Mouse (Mus musculus): ENCODE measurements at regions not wholly inside any gene's neighbourhood (a gene's known extent, or its start where the extent isn't known, plus 50 kb on each side); places are given as distances from the start of the nearest gene placed in this dataset.

GRCm38 (mm10) chr10:25118674-25119670, 188.7 kb downstream of the Akap7 start:
- Histone ChIP-seq H3K4me1 (no peaks in the 10 kb centered on the region), H3K4me2 (no peak overlapping the region), H3K4me3 (replicated peaks) (no peak overlapping the region), H3K36me3 (no peaks in the 10 kb centered on the region), H3K9ac (replicated peaks) (no peak overlapping the region), H3K9me3 (replicated peaks) (no peaks in the 10 kb centered on the region), H3K27me3 (replicated peaks) (no peaks in the 10 kb centered on the region), H3K27ac (replicated peaks) (no peak overlapping the region)
- peak; percentile 46; the same call in 1 of the 2 replicates for ATAC-seq (ENCODE audit: low FRiP score)
- 42% methylated on average over 17 of the region's 17 CpGs for WGBS

DNA sequence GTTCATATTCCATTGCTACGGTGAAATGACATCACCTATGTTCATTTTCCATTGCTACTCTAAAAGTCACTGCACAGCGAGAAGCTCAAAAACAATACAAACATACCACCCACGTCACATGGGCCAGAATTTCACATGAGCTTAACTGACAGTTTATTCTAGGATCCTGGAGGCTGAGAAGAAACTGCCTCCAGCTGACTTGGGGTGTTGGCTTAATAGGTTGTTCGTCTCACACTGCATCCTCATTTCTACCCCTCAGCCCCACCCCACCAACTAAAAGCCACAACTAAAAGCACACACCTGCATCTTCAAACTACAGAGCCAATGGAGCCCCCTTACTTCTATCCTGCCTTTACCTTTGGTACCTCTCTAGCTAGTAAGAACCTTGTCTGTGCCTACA, 187.0 kb upstream of the Arg1 start:
- 95% methylated on average over 4 of the region's 4 CpGs for WGBS
- no peak for ATAC-seq (ENCODE audit: low FRiP score)
- Histone ChIP-seq H3K9me3 (replicated peaks) (no peaks in the 10 kb centered on the region), H3K27ac (replicated peaks) (no peak overlapping the region), H3K4me1 (peaks cover 19% of the 10 kb centered on the region), H3K27me3 (replicated peaks) (no peaks in the 10 kb centered on the region), H3K4me3 (replicated peaks) (no peak overlapping the region), H3K4me2 (no peak overlapping the region), H3K36me3 (no peaks in the 10 kb centered on the region), H3K9ac (replicated peaks) (no peak overlapping the region)

GRCm38 (mm10) chr10:25112449-25113171, 185.3 kb upstream of the Arg1 start:
- no peaks in the 10 kb centered on the region for H3K27me3 ChIP-seq (replicated peaks)
- ATAC-seq (ENCODE audit: low FRiP score), result peak; percentile 53
- H3K4me2 ChIP-seq, result peak overlapping the region; percentile 26; the same call in 1 of the 2 replicates
- H3K9me3 ChIP-seq (replicated peaks), result no peaks in the 10 kb centered on the region
- no peaks in the 10 kb centered on the region for H3K36me3 ChIP-seq
- H3K4me3 ChIP-seq (replicated peaks), result no peak overlapping the region
- no peak overlapping the region for H3K9ac ChIP-seq (replicated peaks)
- WGBS, result 33% methylated on average over 12 of the region's 12 CpGs
- peaks cover 19% of the 10 kb centered on the region for H3K4me1 ChIP-seq
- peak overlapping the region; percentile 77 for H3K27ac ChIP-seq (replicated peaks)

GRCm38 (mm10) chr10:25111636-25112422, 184.5 kb upstream of the Arg1 start:
- H3K4me3 ChIP-seq (replicated peaks), result no peak overlapping the region
- ATAC-seq (ENCODE audit: low FRiP score), result peak; percentile 62; the same call in 1 of the 2 replicates
- H3K9me3 ChIP-seq (replicated peaks), result no peaks in the 10 kb centered on the region
- H3K27me3 ChIP-seq (replicated peaks), result no peaks in the 10 kb centered on the region
- peaks cover 19% of the 10 kb centered on the region for H3K4me1 ChIP-seq
- H3K4me2 ChIP-seq, result no peak overlapping the region; the same call in 1 of the 2 replicates
- no peaks in the 10 kb centered on the region for H3K36me3 ChIP-seq
- H3K27ac ChIP-seq (replicated peaks), result peak overlapping the region; percentile 77; the same call in 1 of the 2 replicates
- WGBS, result 5% methylated on average over 11 of the region's 11 CpGs
- no peak overlapping the region for H3K9ac ChIP-seq (replicated peaks)

DNA sequence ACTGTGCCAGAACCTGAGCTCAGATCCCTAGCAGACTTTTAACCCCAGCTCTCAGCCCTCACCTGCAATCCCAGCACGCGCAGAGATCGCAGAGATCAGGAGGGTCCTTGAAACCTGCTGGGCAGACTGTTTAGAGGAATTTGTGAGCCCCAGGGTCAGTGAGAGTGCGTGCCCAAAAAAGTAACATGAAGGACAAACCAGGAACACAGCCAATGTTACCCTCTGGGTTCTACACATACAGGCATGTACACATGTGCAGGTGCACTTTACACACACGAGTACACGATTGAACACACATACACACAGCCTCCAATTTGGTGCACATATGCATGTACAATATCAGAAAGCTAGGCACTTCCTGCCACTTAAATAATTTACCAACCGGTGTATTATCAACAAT, 183.9 kb upstream of the Arg1 start:
- Histone ChIP-seq H3K4me2 (no peak overlapping the region), H3K9me3 (replicated peaks) (no peaks in the 10 kb centered on the region)
- WGBS, result 30% methylated on average over 7 of the region's 7 CpGs

GRCm38 (mm10) chr10:25098070-25098469, 170.8 kb upstream of the Arg1 start:
- H3K27ac ChIP-seq (replicated peaks), result no peak overlapping the region
- no peak overlapping the region for H3K9ac ChIP-seq (replicated peaks)
- no peaks in the 10 kb centered on the region for H3K9me3 ChIP-seq (replicated peaks)
- no peaks in the 10 kb centered on the region for H3K4me1 ChIP-seq
- WGBS, result 72% methylated on average over 4 of the region's 4 CpGs
- H3K4me3 ChIP-seq (replicated peaks), result no peak overlapping the region
- H3K36me3 ChIP-seq, result no peaks in the 10 kb centered on the region
- H3K27me3 ChIP-seq (replicated peaks), result no peaks in the 10 kb centered on the region
- ATAC-seq (ENCODE audit: low FRiP score), result no peak
- H3K4me2 ChIP-seq, result no peak overlapping the region

More for the DNA sequence above, 183.9 kb upstream of the Arg1 start:
- H3K9ac ChIP-seq (replicated peaks), result no peak overlapping the region
- H3K4me3 ChIP-seq (replicated peaks), result no peak overlapping the region
- no peaks in the 10 kb centered on the region for H3K36me3 ChIP-seq
- H3K27ac ChIP-seq (replicated peaks), result peak overlapping the region; percentile 77
- peaks cover 19% of the 10 kb centered on the region for H3K4me1 ChIP-seq
- H3K27me3 ChIP-seq (replicated peaks), result no peaks in the 10 kb centered on the region
- no peak for ATAC-seq (ENCODE audit: low FRiP score)

DNA sequence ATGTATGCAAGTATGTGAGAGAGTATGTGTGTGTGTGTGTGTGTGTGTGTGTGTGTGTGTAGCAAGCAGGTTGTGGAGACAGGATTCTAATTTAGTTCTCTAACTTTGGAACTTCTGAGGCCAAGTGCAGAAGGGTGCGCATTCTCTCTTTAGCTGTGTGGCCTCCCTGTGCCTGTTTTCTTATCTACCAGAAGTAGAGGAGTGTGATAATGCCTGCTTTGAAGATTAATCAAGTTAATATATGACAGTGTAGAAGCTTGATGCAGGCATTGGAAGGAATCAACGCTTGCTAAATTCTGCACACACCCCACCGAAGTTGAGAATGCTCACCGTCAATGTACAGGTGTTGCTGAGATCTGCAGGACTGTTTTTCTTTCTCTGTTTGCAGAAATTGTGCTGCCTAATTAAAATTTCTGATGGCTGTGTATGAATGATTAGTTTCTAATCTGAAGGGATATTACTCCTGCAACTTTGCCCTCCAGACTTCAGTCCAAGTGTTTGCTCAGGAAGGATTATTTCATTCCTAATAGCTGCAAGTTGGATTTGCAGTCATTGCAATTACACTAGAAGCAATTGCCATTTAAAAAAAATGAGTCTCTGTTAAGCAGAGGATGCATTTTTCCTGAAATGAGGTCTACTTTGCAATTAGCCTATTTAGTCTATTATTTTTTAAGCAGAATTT, 162.6 kb upstream of the Arg1 start:
- ATAC-seq (ENCODE audit: low FRiP score), result no peak
- H3K36me3 ChIP-seq, result no peaks in the 10 kb centered on the region
- H3K9ac ChIP-seq (replicated peaks), result no peak overlapping the region
- H3K4me1 ChIP-seq, result no peaks in the 10 kb centered on the region
- no peaks in the 10 kb centered on the region for H3K27me3 ChIP-seq (replicated peaks)
- WGBS, result 90% methylated on average over 4 of the region's 4 CpGs
- H3K4me3 ChIP-seq (replicated peaks), result no peak overlapping the region
- no peak overlapping the region for H3K4me2 ChIP-seq
- H3K9me3 ChIP-seq (replicated peaks), result no peaks in the 10 kb centered on the region
- H3K27ac ChIP-seq (replicated peaks), result 0 out of 2 replicates have a peak overlapping the region, but pooled peaks have one; percentile 23

DNA sequence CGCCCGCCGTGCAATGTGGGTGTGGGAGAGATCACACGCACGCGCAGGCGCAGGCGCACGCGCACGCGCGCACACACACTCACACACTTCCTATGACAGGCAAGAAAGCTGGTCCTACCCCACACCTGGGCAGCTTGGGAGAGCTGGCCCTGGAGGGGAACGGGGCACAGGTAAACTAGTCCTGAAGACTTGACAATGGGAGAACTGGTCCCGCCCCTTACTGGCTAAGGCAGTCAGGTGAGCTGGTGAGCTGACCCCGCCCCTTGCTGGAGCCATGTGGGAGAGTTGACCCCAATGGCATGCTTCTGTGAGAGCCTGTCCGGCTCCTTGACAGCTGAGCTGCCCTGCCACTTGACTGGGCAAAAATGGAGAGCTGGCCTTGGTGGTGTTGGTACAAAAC, 159.5 kb upstream of the Arg1 start:
- WGBS, result 96% methylated on average over 17 of the region's 17 CpGs
- H3K4me1 ChIP-seq, result peaks cover 5% of the 10 kb centered on the region
- H3K27me3 ChIP-seq (replicated peaks), result no peaks in the 10 kb centered on the region
- H3K9ac ChIP-seq (replicated peaks), result no peak overlapping the region
- H3K4me2 ChIP-seq, result no peak overlapping the region
- H3K36me3 ChIP-seq, result no peaks in the 10 kb centered on the region
- H3K9me3 ChIP-seq (replicated peaks), result no peaks in the 10 kb centered on the region
- H3K27ac ChIP-seq (replicated peaks), result no peak overlapping the region
- no peak; the same call in 1 of the 2 replicates for ATAC-seq (ENCODE audit: low FRiP score)
- no peak overlapping the region for H3K4me3 ChIP-seq (replicated peaks)

DNA sequence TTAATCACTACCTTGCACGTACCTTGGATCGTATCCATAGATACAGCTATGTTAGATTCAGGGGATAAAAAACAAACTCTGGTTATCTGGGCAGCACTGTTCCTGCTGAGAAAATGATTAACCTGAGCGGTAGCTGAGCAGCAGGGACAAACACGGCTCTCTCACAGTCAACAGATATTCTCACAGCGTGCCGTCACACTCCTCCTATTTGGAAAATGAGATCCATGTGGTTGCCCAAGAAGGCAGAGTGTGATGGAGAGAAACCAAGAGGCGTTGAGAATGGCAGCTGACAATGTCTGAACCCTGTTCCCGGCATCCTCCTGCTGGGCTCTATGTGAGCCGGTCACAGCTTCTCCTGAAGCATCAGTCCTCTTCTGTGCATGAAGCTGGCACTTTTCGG, 155.6 kb upstream of the Arg1 start:
- H3K27me3 ChIP-seq (replicated peaks), result no peaks in the 10 kb centered on the region
- no peak overlapping the region for H3K4me3 ChIP-seq (replicated peaks)
- no peak overlapping the region for H3K9ac ChIP-seq (replicated peaks)
- H3K4me1 ChIP-seq, result peaks cover 5% of the 10 kb centered on the region
- 55% methylated on average over 10 of the region's 10 CpGs for WGBS
- no peaks in the 10 kb centered on the region for H3K9me3 ChIP-seq (replicated peaks)
- H3K36me3 ChIP-seq, result no peaks in the 10 kb centered on the region
- ATAC-seq (ENCODE audit: low FRiP score), result peak; percentile 53
- H3K27ac ChIP-seq (replicated peaks), result no peak overlapping the region
- H3K4me2 ChIP-seq, result no peak overlapping the region

GRCm38 (mm10) chr10:25072617-25073016, 145.3 kb upstream of the Arg1 start:
- no peak for ATAC-seq (ENCODE audit: low FRiP score)
- Histone ChIP-seq H3K9ac (replicated peaks) (no peak overlapping the region), H3K4me3 (replicated peaks) (no peak overlapping the region), H3K4me2 (no peak overlapping the region), H3K4me1 (peaks cover 6% of the 10 kb centered on the region; the same call in 1 of the 2 replicates), H3K9me3 (replicated peaks) (no peaks in the 10 kb centered on the region), H3K36me3 (no peaks in the 10 kb centered on the region), H3K27me3 (replicated peaks) (no peaks in the 10 kb centered on the region), H3K27ac (replicated peaks) (no peak overlapping the region)
- 68% methylated on average over 2 of the region's 2 CpGs for WGBS

DNA sequence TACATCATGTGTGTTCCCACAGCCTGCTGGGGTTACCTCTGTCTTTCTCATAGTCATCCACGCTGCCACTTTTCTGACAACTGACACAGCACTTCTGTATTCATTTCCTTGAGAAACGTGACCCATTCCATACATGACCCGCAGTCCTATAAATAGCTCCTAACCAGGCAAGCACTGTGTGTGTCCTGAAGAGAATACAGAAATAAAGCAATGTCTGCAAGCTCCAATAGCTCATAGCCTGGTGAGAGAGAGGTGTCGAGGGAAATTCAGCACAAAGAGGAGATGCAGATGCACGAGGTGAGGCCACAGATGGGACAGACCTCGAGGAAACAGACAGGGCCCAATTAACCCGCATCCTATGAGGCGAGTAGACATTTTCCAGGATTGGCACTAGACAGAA, 141.0 kb upstream of the Arg1 start:
- no peaks in the 10 kb centered on the region for H3K9me3 ChIP-seq (replicated peaks)
- WGBS, result 31% methylated on average over 8 of the region's 8 CpGs
- H3K9ac ChIP-seq (replicated peaks), result no peak overlapping the region
- H3K4me2 ChIP-seq, result no peak overlapping the region
- H3K27me3 ChIP-seq (replicated peaks), result no peaks in the 10 kb centered on the region
- peaks cover 6% of the 10 kb centered on the region; the same call in 1 of the 2 replicates for H3K4me1 ChIP-seq
- H3K4me3 ChIP-seq (replicated peaks), result no peak overlapping the region
- no peak overlapping the region for H3K27ac ChIP-seq (replicated peaks)
- ATAC-seq (ENCODE audit: low FRiP score), result no peak
- H3K36me3 ChIP-seq, result no peaks in the 10 kb centered on the region
